Mouse (Mus musculus): Measurements from ENCODE around the gene Unc5c. TPM values are rescaled to one million over a fixed set of nuclear protein-coding genes. Genes with fewer than 3 reads are reported as not detected.

The Unc5c gene
- polyA plus RNA-seq, 1 experiment, result 0.15 TPM

- WGBS, result 75% methylated on average over 5 of the region's 5 CpGs
- H3K27me3 ChIP-seq (ENCODE audit: control insufficient read depth, insufficient read depth, low read length), result no peaks in the 10 kb centered on the region
- H3K36me3 ChIP-seq (ENCODE audit: control insufficient read depth, insufficient read depth, low read length), result no peaks in the 10 kb centered on the region
- H3K27ac ChIP-seq (ENCODE audit: insufficient read depth, low read depth, low read length), result no peak overlapping the region
- no peak for TF ChIP-seq CTCF (IDR thresholded peaks at IDR 0.05; ENCODE audit: extremely low read depth, insufficient read length, insufficient replicate concordance, low read depth, low read length)
- TF ChIP-seq POLR2A (IDR thresholded peaks at IDR 0.05; ENCODE audit: low read depth, low read length), result no peak
- H3K4me1 ChIP-seq (ENCODE audit: control insufficient read depth, insufficient read depth, insufficient read length, low read length), result no peaks in the 10 kb centered on the region
- no peak overlapping the region for H3K4me3 ChIP-seq (ENCODE audit: low read depth, low read length)
These were observed 363.3 kb downstream of the Unc5c start for GRCm38 (mm10) chr3:141828301-141828700.

GRCm38 (mm10) chr3:141831135-141831534 lies 366.1 kb downstream of the Unc5c start:
- no peak overlapping the region for H3K4me3 ChIP-seq (ENCODE audit: low read depth, low read length)
- 13% methylated on average over 3 of the region's 3 CpGs for WGBS
- no peaks in the 10 kb centered on the region for H3K36me3 ChIP-seq (ENCODE audit: control insufficient read depth, insufficient read depth, low read length)
- no peaks in the 10 kb centered on the region for H3K4me1 ChIP-seq (ENCODE audit: control insufficient read depth, insufficient read depth, insufficient read length, low read length)
- no peaks in the 10 kb centered on the region for H3K27me3 ChIP-seq (ENCODE audit: control insufficient read depth, insufficient read depth, low read length)
- TF ChIP-seq POLR2A (IDR thresholded peaks at IDR 0.05; ENCODE audit: low read depth, low read length), result no peak
- TF ChIP-seq CTCF (IDR thresholded peaks at IDR 0.05; ENCODE audit: extremely low read depth, insufficient read length, insufficient replicate concordance, low read depth, low read length), result no peak
- H3K27ac ChIP-seq (ENCODE audit: insufficient read depth, low read depth, low read length), result no peak overlapping the region

- Histone ChIP-seq H3K4me1 (ENCODE audit: control insufficient read depth, insufficient read depth, insufficient read length, low read length) (no peaks in the 10 kb centered on the region), H3K27ac (ENCODE audit: insufficient read depth, low read depth, low read length) (no peak overlapping the region), H3K4me3 (ENCODE audit: low read depth, low read length) (no peak overlapping the region), H3K27me3 (ENCODE audit: control insufficient read depth, insufficient read depth, low read length) (no peaks in the 10 kb centered on the region), H3K36me3 (ENCODE audit: control insufficient read depth, insufficient read depth, low read length) (no peaks in the 10 kb centered on the region)
- TF ChIP-seq POLR2A (IDR thresholded peaks at IDR 0.05; ENCODE audit: low read depth, low read length), result no peak
- TF ChIP-seq CTCF (IDR thresholded peaks at IDR 0.05; ENCODE audit: extremely low read depth, insufficient read length, insufficient replicate concordance, low read depth, low read length), result no peak
- 45% methylated on average over 7 of the region's 7 CpGs for WGBS
These were observed 373.8 kb downstream of the Unc5c start for GRCm38 (mm10) chr3:141838864-141839263.

DNA sequence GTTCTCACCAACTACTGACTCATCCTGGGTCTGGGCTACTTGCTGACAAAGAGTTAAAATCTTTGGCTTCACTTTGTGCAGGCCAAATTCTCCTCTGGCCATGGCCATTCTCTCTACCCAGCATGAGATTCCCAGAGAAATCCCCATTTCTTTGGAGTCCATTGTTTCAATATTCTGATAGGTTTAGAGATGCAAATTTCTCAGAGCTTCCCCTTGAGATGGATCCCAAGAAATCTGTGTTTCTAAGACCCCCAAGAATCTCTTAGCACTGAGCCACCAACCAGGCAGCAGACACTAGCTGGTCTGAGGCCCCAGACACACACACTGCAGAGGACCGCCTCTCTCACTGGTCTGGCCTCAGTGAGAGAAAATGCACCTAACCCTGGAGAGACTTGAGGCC lies 384.2 kb downstream of the Unc5c start:
- no peak overlapping the region for H3K4me3 ChIP-seq (ENCODE audit: low read depth, low read length)
- H3K36me3 ChIP-seq (ENCODE audit: control insufficient read depth, insufficient read depth, low read length), result no peaks in the 10 kb centered on the region
- H3K27me3 ChIP-seq (ENCODE audit: control insufficient read depth, insufficient read depth, low read length), result no peaks in the 10 kb centered on the region
- H3K4me1 ChIP-seq (ENCODE audit: control insufficient read depth, insufficient read depth, insufficient read length, low read length), result no peaks in the 10 kb centered on the region
- H3K27ac ChIP-seq (ENCODE audit: insufficient read depth, low read depth, low read length), result no peak overlapping the region
- TF ChIP-seq POLR2A (IDR thresholded peaks at IDR 0.05; ENCODE audit: low read depth, low read length), result no peak
- no peak for TF ChIP-seq CTCF (IDR thresholded peaks at IDR 0.05; ENCODE audit: extremely low read depth, insufficient read length, insufficient replicate concordance, low read depth, low read length)
- WGBS, result 75% methylated on average over 1 of the region's 1 CpGs

DNA sequence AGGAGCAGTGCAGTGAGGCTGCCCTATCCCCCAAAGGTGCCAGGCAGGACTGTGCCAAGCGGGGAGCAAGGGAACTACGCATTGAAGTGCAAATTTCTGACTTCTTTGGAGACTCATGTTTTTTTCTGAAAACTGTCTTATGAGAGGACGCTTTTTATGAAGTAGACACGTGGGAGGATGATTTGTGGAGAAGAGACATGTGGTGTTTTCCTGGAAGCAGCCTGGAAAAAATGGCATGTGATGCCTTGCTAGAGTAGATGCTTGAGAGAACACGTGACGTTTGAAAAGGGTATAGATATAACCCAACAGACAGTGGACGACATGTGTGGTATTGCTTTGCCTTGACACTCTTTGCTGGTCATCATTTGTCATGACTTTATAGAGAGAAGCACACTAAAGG lies 385.1 kb downstream of the Unc5c start:
- no peaks in the 10 kb centered on the region for H3K36me3 ChIP-seq (ENCODE audit: control insufficient read depth, insufficient read depth, low read length)
- TF ChIP-seq CTCF (IDR thresholded peaks at IDR 0.05; ENCODE audit: extremely low read depth, insufficient read length, insufficient replicate concordance, low read depth, low read length) (no peak), POLR2A (IDR thresholded peaks at IDR 0.05; ENCODE audit: low read depth, low read length) (no peak)
- H3K27ac ChIP-seq (ENCODE audit: insufficient read depth, low read depth, low read length), result no peak overlapping the region
- H3K4me3 ChIP-seq (ENCODE audit: low read depth, low read length), result no peak overlapping the region
- H3K4me1 ChIP-seq (ENCODE audit: control insufficient read depth, insufficient read depth, insufficient read length, low read length), result no peaks in the 10 kb centered on the region
- WGBS, result 80% methylated on average over 7 of the region's 7 CpGs
- no peaks in the 10 kb centered on the region for H3K27me3 ChIP-seq (ENCODE audit: control insufficient read depth, insufficient read depth, low read length)

GRCm38 (mm10) chr3:141854339-141854738 lies 389.3 kb downstream of the Unc5c start:
- TF ChIP-seq CTCF (IDR thresholded peaks at IDR 0.05; ENCODE audit: extremely low read depth, insufficient read length, insufficient replicate concordance, low read depth, low read length) (no peak), POLR2A (IDR thresholded peaks at IDR 0.05; ENCODE audit: low read depth, low read length) (no peak)
- WGBS, result 79% methylated on average over 4 of the region's 4 CpGs
- H3K4me1 ChIP-seq (ENCODE audit: control insufficient read depth, insufficient read depth, insufficient read length, low read length), result no peaks in the 10 kb centered on the region
- no peaks in the 10 kb centered on the region for H3K27me3 ChIP-seq (ENCODE audit: control insufficient read depth, insufficient read depth, low read length)
- H3K36me3 ChIP-seq (ENCODE audit: control insufficient read depth, insufficient read depth, low read length), result no peaks in the 10 kb centered on the region
- H3K4me3 ChIP-seq (ENCODE audit: low read depth, low read length), result no peak overlapping the region
- no peak overlapping the region for H3K27ac ChIP-seq (ENCODE audit: insufficient read depth, low read depth, low read length)

DNA sequence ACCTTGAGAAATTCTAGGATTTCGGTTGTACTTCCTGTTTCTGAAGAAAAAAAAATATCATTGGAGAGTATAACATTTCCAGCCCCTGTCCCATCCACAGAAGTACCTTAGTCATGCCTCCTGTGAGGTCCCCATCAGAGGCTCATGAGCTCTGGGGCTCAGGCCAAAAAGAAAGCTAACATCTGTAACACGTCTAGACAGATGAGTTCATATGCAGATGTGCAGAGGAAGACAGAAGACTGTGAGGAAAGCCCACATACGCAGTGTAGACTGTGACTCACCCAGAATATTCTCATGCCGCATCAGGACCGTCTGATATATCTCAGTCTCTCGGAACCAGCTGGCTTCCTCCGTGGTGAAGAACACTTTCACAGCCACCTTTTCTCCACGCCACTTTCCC lies 392.1 kb downstream of the Unc5c start:
- Histone ChIP-seq H3K27ac (ENCODE audit: insufficient read depth, low read depth, low read length) (no peak overlapping the region), H3K27me3 (ENCODE audit: control insufficient read depth, insufficient read depth, low read length) (no peaks in the 10 kb centered on the region), H3K4me1 (ENCODE audit: control insufficient read depth, insufficient read depth, insufficient read length, low read length) (no peaks in the 10 kb centered on the region), H3K4me3 (ENCODE audit: low read depth, low read length) (no peak overlapping the region), H3K36me3 (ENCODE audit: control insufficient read depth, insufficient read depth, low read length) (no peaks in the 10 kb centered on the region)
- no peak for TF ChIP-seq POLR2A (IDR thresholded peaks at IDR 0.05; ENCODE audit: low read depth, low read length)
- TF ChIP-seq CTCF (IDR thresholded peaks at IDR 0.05; ENCODE audit: extremely low read depth, insufficient read length, insufficient replicate concordance, low read depth, low read length), result no peak
- WGBS, result 84% methylated on average over 8 of the region's 8 CpGs

Measured in small intestine, adult 2 months (tissue).